Mouse (Mus musculus): Measurements from ENCODE around the gene Cc2d2b.

DNA sequence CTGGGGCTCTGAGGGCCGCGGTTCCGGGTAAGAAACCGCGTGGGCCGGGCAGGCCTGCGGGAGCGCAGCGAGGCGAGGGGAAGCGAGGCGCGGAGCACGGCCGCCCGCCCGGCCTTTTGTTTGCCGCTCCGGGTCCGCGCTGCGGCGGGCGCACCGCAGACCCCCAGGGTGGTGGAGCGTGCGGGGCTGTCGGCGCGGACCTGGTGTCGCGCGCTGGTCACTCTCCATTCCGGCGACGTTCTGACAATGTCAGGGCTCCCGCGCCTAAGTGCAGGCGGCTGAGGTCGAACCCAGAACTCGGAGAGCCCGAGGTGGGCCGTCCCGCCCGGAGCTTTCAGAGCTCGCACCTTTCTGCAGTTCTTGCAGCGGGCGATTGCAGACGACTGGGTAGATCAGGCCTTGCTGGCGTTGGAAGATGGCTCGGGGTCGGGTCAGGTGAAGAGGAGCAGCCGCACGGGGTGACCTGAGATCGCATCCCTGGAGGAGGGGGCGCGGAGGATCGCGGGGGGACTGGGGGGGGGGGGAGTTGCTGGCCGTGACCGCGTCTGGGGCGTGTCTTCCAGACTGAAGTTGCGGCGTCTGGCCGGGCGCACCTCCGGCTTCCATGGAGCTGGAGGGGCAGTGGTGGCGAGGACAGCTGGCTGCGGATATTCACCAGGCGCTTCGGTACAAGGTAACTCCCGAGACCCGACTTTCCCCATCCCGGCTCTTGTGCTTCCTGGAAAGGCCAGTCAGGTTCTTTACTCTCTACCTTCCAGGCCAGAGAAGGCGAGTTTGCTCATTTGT is 83.1 kb downstream of the Cc2d2b start:
- no peak for TF ChIP-seq CTCF (IDR thresholded peaks at IDR 0.05; ENCODE audit: borderline replicate concordance, extremely low read depth, insufficient read depth, insufficient read length)
- no peak for TF ChIP-seq POLR2A (IDR thresholded peaks at IDR 0.05; ENCODE audit: borderline replicate concordance, extremely low read depth, insufficient read depth, insufficient read length, poor library complexity, severe bottlenecking)
